ENCODE assay signal across 11 mouse cellular contexts in genomic region chr7:130036845-130037572, GRCm38 (mm10).
DNase-seq lines count a peak whose midpoint lies in the region; ATAC-seq and TF ChIP-seq lines count a peak whose summit lies in the region.
"Had no signal": no experiment of that assay in that cellular context is flagged by ENCODE, and none has a peak within 500 bp of the region (broad histone marks: within the 10 kb centered on the region; RNA-seq: fewer than 3 reads in every experiment).

No protein-coding gene starts in this region.

- H3K4me2 ChIP-seq in hindbrain, embryonic 11.5 days (replicated peaks; ENCODE audit: low read depth, low read length) = no peak overlapping the region
- H3K4me2 ChIP-seq in hindbrain, embryonic 14.5 days (replicated peaks) = no peak overlapping the region
- no peak overlapping the region for H3K4me2 ChIP-seq in embryonic facial prominence, embryonic 12.5 days (replicated peaks)
- no peak overlapping the region for H3K4me2 ChIP-seq in lung, postnatal 0 days (replicated peaks; ENCODE audit: low read depth, low read length)
- H3K4me2 ChIP-seq: liver, embryonic 15.5 days had no signal

- POLR2A ChIA-PET in Patski (lab: Charles Lee) = no interaction called here

- TF ChIP-seq CTCF in Patski (IDR thresholded peaks at IDR 0.05) = no peak
- no peak for TF ChIP-seq CTCF in lung, postnatal 0 days (IDR thresholded peaks at IDR 0.05)

- TF ChIP-seq EP300 in lung, postnatal 0 days (IDR thresholded peaks at IDR 0.05) = peak; percentile 78

- CTCF ChIA-PET in Patski (lab: Charles Lee) = no interaction called here

- H3K9me3 ChIP-seq in hindbrain, embryonic 11.5 days (ENCODE audit: control insufficient read depth, low read length) = no peaks in the 10 kb centered on the region
- no peaks in the 10 kb centered on the region for H3K9me3 ChIP-seq in hindbrain, embryonic 14.5 days (ENCODE audit: control insufficient read depth, low read length)
- H3K9me3 ChIP-seq in embryonic facial prominence, embryonic 12.5 days = no peaks in the 10 kb centered on the region
- H3K9me3 ChIP-seq in lung, postnatal 0 days (ENCODE audit: low read length) = no peaks in the 10 kb centered on the region
- H3K9me3 ChIP-seq: liver, embryonic 15.5 days had no signal

- no peaks in the 10 kb centered on the region for H3K4me1 ChIP-seq in hindbrain, embryonic 11.5 days (replicated peaks; ENCODE audit: control insufficient read depth, insufficient read depth, low read length)
- no peaks in the 10 kb centered on the region for H3K4me1 ChIP-seq in hindbrain, embryonic 14.5 days (replicated peaks; ENCODE audit: control insufficient read depth, insufficient read depth, low read length)
- H3K4me1 ChIP-seq in embryonic facial prominence, embryonic 12.5 days = peaks cover 17% of the 10 kb centered on the region
- peaks cover 7% of the 10 kb centered on the region; the same call in 1 of the 2 replicates for H3K4me1 ChIP-seq in lung, postnatal 0 days (ENCODE audit: insufficient read depth, low read depth, low read length)
- H3K4me1 ChIP-seq: liver, embryonic 15.5 days had no signal

- 67% methylated on average over 8 of the region's 8 CpGs for WGBS in hindbrain, embryonic 11.5 days
- 59% methylated on average over 8 of the region's 8 CpGs for WGBS in hindbrain, embryonic 14.5 days
- WGBS in embryonic facial prominence, embryonic 12.5 days = 59% methylated on average over 8 of the region's 8 CpGs
- WGBS in lung, postnatal 0 days = 50% methylated on average over 8 of the region's 8 CpGs

- H3K9ac ChIP-seq in hindbrain, embryonic 11.5 days (ENCODE audit: low read depth, low read length) = no peak overlapping the region
- H3K9ac ChIP-seq in hindbrain, embryonic 14.5 days = no peak overlapping the region
- no peak overlapping the region for H3K9ac ChIP-seq in embryonic facial prominence, embryonic 12.5 days
- H3K9ac ChIP-seq in lung, postnatal 0 days (replicated peaks; ENCODE audit: low read depth) = no peak overlapping the region
- H3K9ac ChIP-seq: liver, embryonic 15.5 days had no signal

- no peaks in the 10 kb centered on the region for H3K36me3 ChIP-seq in hindbrain, embryonic 11.5 days (ENCODE audit: control insufficient read depth, insufficient read depth, low read length)
- H3K36me3 ChIP-seq in hindbrain, embryonic 14.5 days (replicated peaks; ENCODE audit: control insufficient read depth, insufficient read depth) = no peaks in the 10 kb centered on the region
- no peaks in the 10 kb centered on the region for H3K36me3 ChIP-seq in embryonic facial prominence, embryonic 12.5 days
- H3K36me3 ChIP-seq in lung, postnatal 0 days (ENCODE audit: insufficient read depth, low read length) = no peaks in the 10 kb centered on the region
- H3K36me3 ChIP-seq: liver, embryonic 15.5 days had no signal

- no peak overlapping the region for H3K4me3 ChIP-seq in hindbrain, embryonic 11.5 days (ENCODE audit: low read depth, low read length)
- no peak overlapping the region for H3K4me3 ChIP-seq in hindbrain, embryonic 14.5 days (replicated peaks; ENCODE audit: low read length)
- no peak overlapping the region for H3K4me3 ChIP-seq in embryonic facial prominence, embryonic 12.5 days
- no peak overlapping the region for H3K4me3 ChIP-seq in lung, postnatal 0 days (ENCODE audit: low read depth, low read length)
- H3K4me3 ChIP-seq: erythroblast, embryonic 14.5 days; liver, embryonic 15.5 days had no signal

- in situ Hi-C loops in Patski (cut with MboI; ENCODE audit: low pct_unique_long_range_greater_than_20kb) = loop anchor here (10.0 kb wide), 1 partner anchor 228 kb away; no protein-coding TSS in a partner anchor

- DNase-seq in hindbrain, embryonic 11.5 days (ENCODE audit: low spot score) = no peak
- no peak for DNase-seq in hindbrain, embryonic 14.5 days (ENCODE audit: low spot score)
- no peak for DNase-seq in Patski (ENCODE audit: low read depth, low spot score)
- DNase-seq in lung, postnatal 0 days (ENCODE audit: low spot score) = peak; percentile 87
- DNase-seq in frontal cortex, postnatal 14 days (ENCODE audit: low spot score in 2 of 2) = no peak
- no peak for DNase-seq in kidney, adult 8-10 months
- DNase-seq: cerebellum, adult 9-11 months; kidney, adult 18-20 months had no signal

- H3K27me3 ChIP-seq in hindbrain, embryonic 11.5 days (ENCODE audit: control insufficient read depth, insufficient read depth, low read length) = no peaks in the 10 kb centered on the region
- H3K27me3 ChIP-seq in hindbrain, embryonic 14.5 days (ENCODE audit: control insufficient read depth, insufficient read depth, low read length) = no peaks in the 10 kb centered on the region; the same call in 1 of the 2 replicates
- no peaks in the 10 kb centered on the region for H3K27me3 ChIP-seq in Patski
- 0 out of 2 replicates have a peak, but pooled peaks cover 3% of the 10 kb centered on the region for H3K27me3 ChIP-seq in embryonic facial prominence, embryonic 12.5 days
- H3K27me3 ChIP-seq in lung, postnatal 0 days (replicated peaks; ENCODE audit: insufficient read depth, low read length) = no peaks in the 10 kb centered on the region
- H3K27me3 ChIP-seq: liver, embryonic 15.5 days had no signal

- ATAC-seq in hindbrain, embryonic 11.5 days (ENCODE audit: low FRiP score) = no peak
- ATAC-seq in hindbrain, embryonic 14.5 days (ENCODE audit: low FRiP score) = no peak
- peak; percentile 67 for ATAC-seq in Patski
- ATAC-seq in embryonic facial prominence, embryonic 12.5 days (ENCODE audit: insufficient number of reproducible peaks, insufficient read depth, low FRiP score, low TSS enrichment) = no peak
- ATAC-seq in lung, postnatal 0 days = peak; percentile 85

- H3K27ac ChIP-seq in hindbrain, embryonic 11.5 days (ENCODE audit: low read depth, low read length) = 0 out of 2 replicates have a peak overlapping the region, but pooled peaks have one; percentile 17
- no peak overlapping the region for H3K27ac ChIP-seq in hindbrain, embryonic 14.5 days
- peak overlapping the region; percentile 72 for H3K27ac ChIP-seq in embryonic facial prominence, embryonic 12.5 days
- peak overlapping the region; percentile 62; the same call in 1 of the 2 replicates for H3K27ac ChIP-seq in lung, postnatal 0 days (ENCODE audit: low read length)
- H3K27ac ChIP-seq: liver, embryonic 15.5 days had no signal

Comparison
In these comparisons a context has a peak if more than half of its experiments do, and no peak if none do; other contexts are left out.
1. ATAC-seq: peak in Patski (single experiment) and lung, postnatal 0 days (single experiment); none in hindbrain, embryonic 11.5 days (single experiment), hindbrain, embryonic 14.5 days (single experiment) and embryonic facial prominence, embryonic 12.5 days (single experiment).